Comparison of ENCODE assay signal across 13 mouse cellular contexts in genomic region chr9:88519390-88520121, GRCm38 (mm10). TPM values are rescaled to one million over a fixed set of nuclear protein-coding genes. Genes with fewer than 3 reads are reported as not detected.
DNase-seq lines count a peak whose midpoint lies in the region; ATAC-seq and TF ChIP-seq lines count a peak whose summit lies in the region.
"Had no signal": no experiment of that assay in that cellular context is flagged by ENCODE, and none has a peak within 500 bp of the region (broad histone marks: within the 10 kb centered on the region; RNA-seq: fewer than 3 reads in every experiment).

No protein-coding gene starts in this region.

- H3K36me3 ChIP-seq in embryonic facial prominence, embryonic 11.5 days (replicated peaks; ENCODE audit: control insufficient read depth, insufficient read depth, low read depth, low read length), result peaks cover 7% of the 10 kb centered on the region; the same call in 1 of the 2 replicates
- H3K36me3 ChIP-seq in embryonic facial prominence, embryonic 10.5 days (replicated peaks), result peaks cover 24% of the 10 kb centered on the region
- peaks cover 17% of the 10 kb centered on the region for H3K36me3 ChIP-seq in midbrain, embryonic 13.5 days
- H3K36me3 ChIP-seq in midbrain, embryonic 10.5 days, result peaks cover 24% of the 10 kb centered on the region
- H3K36me3 ChIP-seq in liver, postnatal 0 days (replicated peaks; ENCODE audit: insufficient read depth, low read length), result peaks cover 12% of the 10 kb centered on the region

- no peak for TF ChIP-seq EP300 in liver, postnatal 0 days (IDR thresholded peaks at IDR 0.05; ENCODE audit: low read depth)

- ATAC-seq in embryonic facial prominence, embryonic 11.5 days (replicated peaks; ENCODE audit: insufficient number of reproducible peaks, low FRiP score, low TSS enrichment, low read depth), result no peak
- no peak for ATAC-seq in midbrain, embryonic 13.5 days
- no peak for ATAC-seq in liver, postnatal 0 days
- ATAC-seq: activated CD4-positive, CD25-positive, alpha-beta regulatory T cell, adult 4 months had no signal

- no peak overlapping the region for H3K9ac ChIP-seq in embryonic facial prominence, embryonic 11.5 days (replicated peaks; ENCODE audit: low read length)
- no peak overlapping the region for H3K9ac ChIP-seq in midbrain, embryonic 13.5 days (replicated peaks)
- H3K9ac ChIP-seq in liver, postnatal 0 days (replicated peaks), result no peak overlapping the region

- peak; percentile 19 for DNase-seq in embryonic facial prominence, embryonic 11.5 days (ENCODE audit: low spot score)
- no peak for DNase-seq in embryonic facial prominence, embryonic 10.5 days (ENCODE audit: low spot score)
- no peak for DNase-seq in midbrain, embryonic 10.5 days (ENCODE audit: low spot score)
- peak; percentile 38 for DNase-seq in embryo, embryonic 10.5 days (ENCODE audit: low spot score)
- no peak for DNase-seq in liver, postnatal 0 days
- no peak for DNase-seq in adrenal gland, postnatal 4 days (ENCODE audit: low spot score in 2 of 2)
- no peak for DNase-seq in right cerebral cortex, postnatal 4 days
- DNase-seq: kidney, adult 8-10 months; thymus, postnatal 14 days had no signal

- no peak overlapping the region for H3K27ac ChIP-seq in embryonic facial prominence, embryonic 11.5 days (replicated peaks; ENCODE audit: low read depth, low read length)
- H3K27ac ChIP-seq in embryonic facial prominence, embryonic 10.5 days (replicated peaks), result no peak overlapping the region
- H3K27ac ChIP-seq in midbrain, embryonic 13.5 days, result no peak overlapping the region
- no peak overlapping the region for H3K27ac ChIP-seq in midbrain, embryonic 10.5 days (replicated peaks)
- 0 out of 2 replicates have a peak overlapping the region, but pooled peaks have one; percentile 11 for H3K27ac ChIP-seq in liver, postnatal 0 days (ENCODE audit: low read depth)
- H3K27ac ChIP-seq: macrophage had no signal

- no peak for TF ChIP-seq CTCF in liver, postnatal 0 days (IDR thresholded peaks at IDR 0.05; ENCODE audit: low read depth)

- no peak overlapping the region for H3K4me2 ChIP-seq in embryonic facial prominence, embryonic 11.5 days (ENCODE audit: low read depth, low read length)
- H3K4me2 ChIP-seq in midbrain, embryonic 13.5 days (replicated peaks), result peak overlapping the region; percentile 77
- no peak overlapping the region for H3K4me2 ChIP-seq in liver, postnatal 0 days (ENCODE audit: low read depth, low read length)

- H3K4me1 ChIP-seq in embryonic facial prominence, embryonic 11.5 days (ENCODE audit: control insufficient read depth, insufficient read depth, low read length), result no peaks in the 10 kb centered on the region
- peaks cover 11% of the 10 kb centered on the region for H3K4me1 ChIP-seq in embryonic facial prominence, embryonic 10.5 days
- peaks cover 26% of the 10 kb centered on the region for H3K4me1 ChIP-seq in midbrain, embryonic 13.5 days (replicated peaks)
- H3K4me1 ChIP-seq in midbrain, embryonic 10.5 days, result peaks cover 19% of the 10 kb centered on the region
- peaks cover 13% of the 10 kb centered on the region for H3K4me1 ChIP-seq in liver, postnatal 0 days (ENCODE audit: insufficient read depth)

- H3K9me3 ChIP-seq in embryonic facial prominence, embryonic 11.5 days (replicated peaks; ENCODE audit: control insufficient read depth, low read length), result no peaks in the 10 kb centered on the region
- no peaks in the 10 kb centered on the region for H3K9me3 ChIP-seq in embryonic facial prominence, embryonic 10.5 days
- no peaks in the 10 kb centered on the region for H3K9me3 ChIP-seq in midbrain, embryonic 13.5 days
- no peaks in the 10 kb centered on the region for H3K9me3 ChIP-seq in midbrain, embryonic 10.5 days (replicated peaks)
- H3K9me3 ChIP-seq in liver, postnatal 0 days (ENCODE audit: low read length), result no peaks in the 10 kb centered on the region
- H3K9me3 ChIP-seq: heart, embryonic 13.5 days had no signal

- H3K27me3 ChIP-seq in embryonic facial prominence, embryonic 11.5 days (ENCODE audit: control insufficient read depth, insufficient read depth, low read length), result no peaks in the 10 kb centered on the region
- no peaks in the 10 kb centered on the region for H3K27me3 ChIP-seq in embryonic facial prominence, embryonic 10.5 days (replicated peaks; ENCODE audit: low read depth, poor library complexity, severe bottlenecking)
- no peaks in the 10 kb centered on the region for H3K27me3 ChIP-seq in midbrain, embryonic 13.5 days
- H3K27me3 ChIP-seq in midbrain, embryonic 10.5 days (ENCODE audit: low read depth, poor library complexity, severe bottlenecking), result no peaks in the 10 kb centered on the region
- H3K27me3 ChIP-seq in liver, postnatal 0 days (ENCODE audit: insufficient read depth, low read length), result no peaks in the 10 kb centered on the region
- H3K27me3 ChIP-seq: heart, embryonic 13.5 days had no signal

- H3K4me3 ChIP-seq in embryonic facial prominence, embryonic 11.5 days (ENCODE audit: low read depth, low read length), result no peak overlapping the region
- no peak overlapping the region for H3K4me3 ChIP-seq in embryonic facial prominence, embryonic 10.5 days
- peak overlapping the region; percentile 90; the same call in 1 of the 2 replicates for H3K4me3 ChIP-seq in midbrain, embryonic 13.5 days (replicated peaks)
- no peak overlapping the region for H3K4me3 ChIP-seq in midbrain, embryonic 10.5 days
- no peak overlapping the region for H3K4me3 ChIP-seq in liver, postnatal 0 days (ENCODE audit: low read depth, low read length)

RNA-seq across cellular contexts. Expression of gene Zfp949, which starts 28.3 kb away (rescaled TPM):
- 8.2 and 9.0 TPM in 2 replicates for polyA plus RNA-seq in embryonic facial prominence, embryonic 11.5 days (2014; fragmentation: Nextera tagmentation; extraction: Ambion mirVana)
- 7.0 and 8.5 TPM in 2 replicates for polyA plus RNA-seq in embryonic facial prominence, embryonic 10.5 days (2016; fragmentation: Nextera tagmentation; extraction: Ambion mirVana)
- polyA plus RNA-seq in midbrain, embryonic 13.5 days (2015; fragmentation: Nextera tagmentation; extraction: Ambion mirVana), result 18.5 and 20.4 TPM in 2 replicates
- 5.9 and 9.1 TPM in 2 replicates for polyA plus RNA-seq in midbrain, embryonic 10.5 days (2016; fragmentation: Nextera tagmentation; extraction: Ambion mirVana)
- 4.5 and 4.6 TPM in 2 replicates for polyA plus RNA-seq in liver, postnatal 0 days (2015; fragmentation: Nextera tagmentation; extraction: Ambion mirVana)
- 10 to 100 TPM; 12.8 to 13.7 TPM for total RNA-seq in adrenal gland, postnatal 4 days (2021)

RNA-seq across cellular contexts. Expression of gene Syncrip, which starts 37.2 kb away (rescaled TPM):
- polyA plus RNA-seq in embryonic facial prominence, embryonic 11.5 days (2014; fragmentation: Nextera tagmentation; extraction: Ambion mirVana), result 150 and 162 TPM in 2 replicates
- polyA plus RNA-seq in embryonic facial prominence, embryonic 10.5 days (2016; fragmentation: Nextera tagmentation; extraction: Ambion mirVana), result 133 TPM in 2 replicates
- polyA plus RNA-seq in midbrain, embryonic 13.5 days (2015; fragmentation: Nextera tagmentation; extraction: Ambion mirVana), result 95.9 and 102 TPM in 2 replicates
- polyA plus RNA-seq in midbrain, embryonic 10.5 days (2016; fragmentation: Nextera tagmentation; extraction: Ambion mirVana), result 110 and 115 TPM in 2 replicates
- polyA plus RNA-seq in liver, postnatal 0 days (2015; fragmentation: Nextera tagmentation; extraction: Ambion mirVana), result 25.6 and 27.3 TPM in 2 replicates
- total RNA-seq in adrenal gland, postnatal 4 days (2021), result 100 to 1,000 TPM; 101 to 112 TPM

Comparison
In these comparisons a context has a peak if more than half of its experiments do, and no peak if none do; other contexts are left out.
1. DNase-seq: peak in embryonic facial prominence, embryonic 11.5 days (single experiment) and embryo, embryonic 10.5 days (single experiment); none in embryonic facial prominence, embryonic 10.5 days (single experiment), midbrain, embryonic 10.5 days (single experiment), liver, postnatal 0 days (single experiment), adrenal gland, postnatal 4 days (0 of 2) and right cerebral cortex, postnatal 4 days (single experiment).